Mouse (Mus musculus): ENCODE data around the gene Fam69a. TPM values are rescaled to one million over a fixed set of nuclear protein-coding genes. Genes with fewer than 3 reads are reported as not detected.
"Not testable (repeated sequence)": the region's sequence is repeated elsewhere in the genome, so short reads cannot be mapped to it uniquely, and the experiment has no call there.

The Fam69a gene
- polyA plus RNA-seq, 1 experiment from 2014 or later: 19.8 TPM

DNA sequence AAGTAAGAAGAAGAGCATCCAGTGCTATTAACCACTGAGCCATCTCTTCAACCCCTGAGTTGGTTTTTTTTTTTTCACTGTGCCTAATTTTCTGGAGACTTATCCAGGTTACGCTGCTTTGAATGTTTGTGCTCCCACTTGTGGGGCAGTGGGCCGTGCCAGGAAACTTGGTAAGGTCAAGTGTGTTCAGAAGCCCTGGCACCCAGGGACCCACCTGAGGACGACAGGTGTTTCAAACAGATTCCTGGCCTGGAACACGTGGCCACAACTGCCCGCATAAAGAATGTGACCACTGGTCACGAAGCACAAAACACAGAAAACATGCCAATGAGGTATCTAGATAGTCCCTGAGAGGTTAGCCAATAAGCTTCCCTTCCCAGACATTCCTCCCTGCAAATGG is 43.4 kb downstream of the Fam69a start:
- H3K27ac ChIP-seq: no peak overlapping the region
- no peaks in the 10 kb centered on the region for H3K36me3 ChIP-seq
- H3K9me3 ChIP-seq: no peaks in the 10 kb centered on the region
- no peak overlapping the region for H3K4me2 ChIP-seq
- no peak overlapping the region for H3K4me3 ChIP-seq (replicated peaks)
- ATAC-seq (ENCODE audit: insufficient number of reproducible peaks, insufficient read depth, low FRiP score, low TSS enrichment, low read depth): no peak
- 91% methylated on average over 6 of the region's 6 CpGs for WGBS
- H3K9ac ChIP-seq (replicated peaks): no peak overlapping the region
- H3K4me1 ChIP-seq (replicated peaks): no peaks in the 10 kb centered on the region
- H3K27me3 ChIP-seq: no peaks in the 10 kb centered on the region

DNA sequence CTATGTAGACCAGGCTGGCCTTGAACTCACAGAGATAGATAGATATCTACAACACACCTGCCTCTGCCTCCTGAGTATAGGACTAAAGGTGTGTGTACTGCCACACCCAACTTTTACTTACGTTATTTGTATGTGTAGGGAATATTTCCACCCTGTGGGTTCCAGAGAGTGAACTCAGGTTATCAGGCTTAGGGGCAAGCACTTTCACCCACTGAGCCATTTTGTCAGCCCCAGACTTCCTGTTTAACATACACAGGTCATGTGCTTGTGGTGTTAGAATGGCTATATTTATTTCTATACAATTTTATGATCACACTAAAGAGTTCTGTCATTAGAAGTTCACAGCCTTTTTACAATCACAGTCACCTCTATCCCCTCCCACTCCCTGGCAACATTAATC is 43.9 kb downstream of the Fam69a start:
- Histone ChIP-seq H3K4me1 (replicated peaks) (no peaks in the 10 kb centered on the region), H3K9me3 (no peaks in the 10 kb centered on the region), H3K27ac (no peak overlapping the region), H3K9ac (replicated peaks) (no peak overlapping the region), H3K4me2 (no peak overlapping the region), H3K27me3 (no peaks in the 10 kb centered on the region), H3K36me3 (no peaks in the 10 kb centered on the region), H3K4me3 (replicated peaks) (no peak overlapping the region)
- no peak for ATAC-seq (ENCODE audit: insufficient number of reproducible peaks, insufficient read depth, low FRiP score, low TSS enrichment, low read depth)
- WGBS: 90% methylated on average over 1 of the region's 1 CpGs

DNA sequence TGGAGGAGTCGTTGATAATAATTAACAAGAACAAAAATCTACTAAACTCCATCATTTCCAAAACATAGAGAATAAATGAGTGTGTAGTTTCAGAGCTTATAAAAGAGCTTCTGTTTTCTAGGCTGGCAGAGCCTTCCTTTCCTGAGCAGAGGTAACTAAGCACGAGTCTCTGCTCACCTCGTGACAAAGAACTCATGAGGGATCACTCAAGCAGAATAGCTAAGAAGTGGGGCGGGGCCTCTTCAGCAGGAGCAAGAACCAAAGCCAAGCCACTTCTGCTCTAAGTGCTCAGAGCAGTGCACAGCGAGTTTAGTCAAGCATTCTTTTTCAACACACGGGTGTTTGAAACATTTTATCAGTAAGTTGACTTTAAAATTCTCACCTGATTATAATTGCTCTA is 45.7 kb downstream of the Fam69a start:
- Histone ChIP-seq H3K27ac (no peak overlapping the region), H3K27me3 (no peaks in the 10 kb centered on the region), H3K4me1 (replicated peaks) (no peaks in the 10 kb centered on the region), H3K4me2 (no peak overlapping the region), H3K36me3 (no peaks in the 10 kb centered on the region), H3K9ac (replicated peaks) (no peak overlapping the region), H3K4me3 (replicated peaks) (no peak overlapping the region), H3K9me3 (no peaks in the 10 kb centered on the region)
- ATAC-seq (ENCODE audit: insufficient number of reproducible peaks, insufficient read depth, low FRiP score, low TSS enrichment, low read depth): no peak
- 62% methylated on average over 6 of the region's 6 CpGs for WGBS

DNA sequence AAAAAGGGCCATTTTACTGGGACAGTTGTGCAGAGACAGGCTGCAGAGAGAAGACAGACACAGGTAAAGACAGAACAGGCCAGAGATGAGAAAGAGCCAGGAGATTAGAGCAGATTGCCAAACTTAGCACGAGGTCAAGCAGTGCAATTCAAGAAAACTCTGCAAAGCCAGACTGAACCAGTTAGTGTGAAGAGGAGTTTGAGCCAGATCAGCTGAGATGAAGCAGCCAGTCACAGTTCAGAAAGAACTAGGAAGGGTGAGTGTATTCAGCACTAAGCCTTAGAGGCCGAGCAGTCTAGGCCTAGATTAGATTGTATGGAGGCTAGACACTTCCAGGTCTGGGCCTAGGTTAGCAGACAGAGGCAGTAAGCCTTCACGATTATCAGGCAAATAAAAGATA is 47.2 kb downstream of the Fam69a start:
- Histone ChIP-seq H3K9me3 (no peaks in the 10 kb centered on the region), H3K36me3 (no peaks in the 10 kb centered on the region), H3K9ac (replicated peaks) (no peak overlapping the region), H3K27me3 (no peaks in the 10 kb centered on the region), H3K27ac (no peak overlapping the region), H3K4me2 (no peak overlapping the region), H3K4me1 (replicated peaks) (no peaks in the 10 kb centered on the region), H3K4me3 (replicated peaks) (no peak overlapping the region)
- no peak for ATAC-seq (ENCODE audit: insufficient number of reproducible peaks, insufficient read depth, low FRiP score, low TSS enrichment, low read depth)
- 76% methylated on average over 3 of the region's 3 CpGs for WGBS

DNA sequence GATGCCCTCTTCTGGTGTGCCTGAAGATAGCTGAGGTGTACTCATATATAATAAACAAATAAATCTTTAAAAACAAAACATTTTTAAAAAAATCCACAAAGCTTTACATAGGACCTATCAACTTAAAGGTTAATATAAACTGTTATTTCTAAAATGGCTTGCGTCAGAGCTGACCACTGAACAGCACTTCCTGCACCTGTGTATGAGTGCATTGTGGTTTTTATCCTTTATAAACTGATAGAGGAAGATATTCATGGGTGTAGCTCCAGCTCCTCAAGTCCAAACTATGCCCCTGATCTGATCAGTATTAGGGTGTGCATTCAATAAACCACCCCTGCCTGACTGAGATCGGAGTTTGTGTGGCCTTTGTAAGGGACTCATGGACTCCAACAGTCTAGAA is 48.0 kb downstream of the Fam69a start:
- Histone ChIP-seq H3K9ac (replicated peaks) (no peak overlapping the region), H3K27ac (no peak overlapping the region), H3K27me3 (no peaks in the 10 kb centered on the region), H3K4me3 (replicated peaks) (no peak overlapping the region), H3K4me1 (replicated peaks) (no peaks in the 10 kb centered on the region), H3K4me2 (no peak overlapping the region), H3K9me3 (no peaks in the 10 kb centered on the region), H3K36me3 (no peaks in the 10 kb centered on the region)
- no peak for ATAC-seq (ENCODE audit: insufficient number of reproducible peaks, insufficient read depth, low FRiP score, low TSS enrichment, low read depth)
- 98% methylated on average over 2 of the region's 2 CpGs for WGBS

DNA sequence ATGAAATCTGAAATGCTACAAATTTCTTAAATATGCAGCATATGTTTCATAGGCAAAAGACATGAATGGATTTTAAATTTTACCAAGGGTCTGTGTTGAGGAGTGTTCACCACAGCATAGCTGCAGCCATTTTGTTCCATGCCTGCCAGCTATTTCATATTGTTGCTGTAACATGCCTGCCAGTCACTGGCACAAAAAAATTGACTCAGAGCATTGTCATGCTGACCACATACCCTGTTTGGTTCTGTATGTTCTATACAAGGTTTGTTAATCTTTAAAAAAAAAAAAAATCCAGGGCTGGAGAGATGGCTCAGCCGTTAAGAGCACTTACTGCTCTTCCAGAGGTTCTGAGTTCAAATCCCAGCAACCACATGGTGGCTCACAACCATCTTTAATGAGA is 48.4 kb downstream of the Fam69a start:
- not testable (repeated sequence) for H3K27me3 ChIP-seq; H3K9me3 ChIP-seq; H3K4me2 ChIP-seq; H3K9ac ChIP-seq (replicated peaks); H3K4me3 ChIP-seq (replicated peaks); H3K27ac ChIP-seq; H3K36me3 ChIP-seq; H3K4me1 ChIP-seq (replicated peaks); ATAC-seq (ENCODE audit: insufficient number of reproducible peaks, insufficient read depth, low FRiP score, low TSS enrichment, low read depth)
- 78% methylated on average over 1 of the region's 1 CpGs for WGBS

DNA sequence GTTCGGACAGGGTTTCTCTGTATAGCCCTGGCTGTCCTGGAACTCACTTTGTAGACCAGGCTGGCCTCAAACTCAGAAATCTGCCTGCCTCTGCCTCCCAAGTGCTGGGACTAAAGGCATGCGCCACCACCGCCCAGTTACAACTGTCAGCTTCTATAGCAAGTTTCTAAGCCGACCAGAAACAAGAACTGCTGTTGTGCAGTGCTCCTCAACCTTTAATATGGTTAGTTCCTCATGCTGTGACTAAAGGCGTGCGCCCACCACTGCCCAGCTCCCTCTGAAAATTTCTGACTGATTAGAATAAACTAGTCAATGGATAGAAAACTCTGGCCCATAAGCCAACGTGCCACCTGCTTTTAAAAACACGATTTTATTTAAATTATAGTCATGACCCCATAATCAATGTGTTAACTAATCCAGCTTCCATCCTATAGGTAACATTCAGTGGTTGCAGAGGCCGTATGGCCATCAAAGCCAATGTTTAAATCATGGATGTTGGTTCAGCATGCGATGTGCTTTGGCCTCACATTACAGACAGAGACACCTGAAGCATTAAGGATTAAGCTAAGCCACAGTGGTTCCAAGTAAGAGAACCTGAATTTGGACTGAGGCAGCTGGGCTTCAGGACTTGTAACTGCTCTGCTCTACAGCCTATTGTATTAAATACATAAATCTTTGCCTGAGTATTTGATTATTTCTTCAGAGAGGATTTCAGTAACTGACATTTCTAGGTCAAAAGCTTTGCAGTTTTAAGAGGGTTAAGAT is 50.1 kb downstream of the Fam69a start:
- no peaks in the 10 kb centered on the region for H3K36me3 ChIP-seq
- H3K4me1 ChIP-seq (replicated peaks): peaks cover 10% of the 10 kb centered on the region
- H3K9ac ChIP-seq (replicated peaks): no peak overlapping the region
- H3K4me3 ChIP-seq (replicated peaks): no peak overlapping the region
- no peaks in the 10 kb centered on the region for H3K27me3 ChIP-seq
- no peaks in the 10 kb centered on the region for H3K9me3 ChIP-seq
- no peak overlapping the region for H3K27ac ChIP-seq
- no peak overlapping the region for H3K4me2 ChIP-seq
- 91% methylated on average over 10 of the region's 10 CpGs for WGBS
- no peak for ATAC-seq (ENCODE audit: insufficient number of reproducible peaks, insufficient read depth, low FRiP score, low TSS enrichment, low read depth)

DNA sequence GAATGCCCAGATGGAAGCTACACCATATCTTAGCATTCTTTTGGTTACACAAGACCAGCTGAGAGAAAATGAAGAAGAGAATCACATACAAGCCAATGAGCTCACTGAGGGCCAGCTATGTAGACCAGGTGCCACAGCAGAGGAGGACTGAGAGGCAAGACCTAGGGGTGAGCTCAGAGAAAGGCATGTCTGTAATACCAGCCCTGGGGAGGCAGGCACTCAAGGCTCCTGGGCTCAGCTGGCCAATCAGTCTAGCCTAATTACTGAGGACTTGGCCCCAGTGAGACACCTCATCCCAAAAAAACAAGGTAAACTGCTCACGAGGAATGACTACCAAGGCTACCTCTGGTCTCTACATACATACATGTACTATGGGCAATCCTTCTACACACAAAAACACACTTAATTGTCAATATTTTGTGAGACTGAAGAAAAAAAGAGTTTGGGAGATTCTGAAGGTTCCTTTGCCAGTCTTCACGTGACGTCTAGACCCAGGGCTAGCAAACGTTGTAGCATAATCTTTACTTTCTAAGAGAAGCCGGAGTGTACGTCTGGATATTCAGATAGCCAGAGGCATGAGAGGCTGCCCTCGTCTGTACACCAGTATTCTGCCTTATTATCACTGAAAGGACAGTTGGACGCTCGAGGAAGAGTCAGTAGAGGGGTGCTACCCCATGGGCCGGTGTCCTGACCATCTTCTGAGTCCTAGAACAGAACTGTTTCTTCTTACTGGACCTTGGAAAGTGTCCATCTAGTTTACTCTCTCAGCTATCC is 51.9 kb downstream of the Fam69a start:
- 86% methylated on average over 10 of the region's 10 CpGs for WGBS
- H3K9me3 ChIP-seq: no peaks in the 10 kb centered on the region
- no peak overlapping the region for H3K27ac ChIP-seq
- ATAC-seq (ENCODE audit: insufficient number of reproducible peaks, insufficient read depth, low FRiP score, low TSS enrichment, low read depth): no peak
- H3K4me3 ChIP-seq (replicated peaks): no peak overlapping the region
- no peaks in the 10 kb centered on the region for H3K36me3 ChIP-seq
- H3K4me2 ChIP-seq: no peak overlapping the region
- H3K4me1 ChIP-seq (replicated peaks): peaks cover 10% of the 10 kb centered on the region
- no peaks in the 10 kb centered on the region for H3K27me3 ChIP-seq
- H3K9ac ChIP-seq (replicated peaks): no peak overlapping the region

DNA sequence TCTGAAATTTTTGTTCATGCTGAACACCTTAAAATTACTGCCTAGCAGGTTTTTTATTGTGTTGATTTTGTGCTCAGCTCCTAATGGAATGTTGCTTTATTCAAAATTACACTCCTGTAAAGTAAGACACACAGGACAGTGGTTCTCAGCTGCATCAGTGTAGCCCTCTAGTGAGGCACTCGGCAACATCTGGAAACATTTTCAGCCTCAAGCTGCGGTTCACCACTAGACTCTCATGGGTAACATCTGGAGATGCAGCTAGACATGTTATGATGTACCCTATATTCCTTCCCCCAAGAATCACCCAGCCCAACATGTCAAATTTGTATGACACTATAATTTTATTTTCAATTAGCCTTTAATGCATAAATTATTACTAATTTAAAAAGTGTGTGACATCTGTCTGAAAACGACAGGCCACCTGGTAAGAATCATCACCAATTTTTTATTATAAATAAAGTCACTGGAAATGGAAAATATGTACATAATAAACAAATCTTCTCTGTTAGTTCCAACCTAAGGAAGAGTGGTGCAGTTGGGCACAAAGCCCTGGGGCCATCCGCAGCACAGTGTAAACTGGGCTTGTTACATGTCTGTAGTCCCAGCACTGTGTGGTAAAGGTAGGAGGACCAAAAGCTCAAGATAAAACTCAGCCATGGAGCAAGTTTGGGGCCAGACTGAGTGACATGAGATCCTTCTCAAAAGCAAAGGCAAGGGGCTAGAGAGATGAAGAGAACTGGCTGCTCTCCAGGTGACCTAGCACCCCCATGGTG is 53.5 kb downstream of the Fam69a start:
- Histone ChIP-seq H3K36me3 (no peaks in the 10 kb centered on the region), H3K9me3 (no peaks in the 10 kb centered on the region), H3K27me3 (no peaks in the 10 kb centered on the region), H3K4me1 (replicated peaks) (peaks cover 10% of the 10 kb centered on the region), H3K4me2 (no peak overlapping the region), H3K9ac (replicated peaks) (no peak overlapping the region), H3K27ac (no peak overlapping the region), H3K4me3 (replicated peaks) (no peak overlapping the region)
- WGBS: 59% methylated on average over 4 of the region's 4 CpGs
- ATAC-seq (ENCODE audit: insufficient number of reproducible peaks, insufficient read depth, low FRiP score, low TSS enrichment, low read depth): no peak

DNA sequence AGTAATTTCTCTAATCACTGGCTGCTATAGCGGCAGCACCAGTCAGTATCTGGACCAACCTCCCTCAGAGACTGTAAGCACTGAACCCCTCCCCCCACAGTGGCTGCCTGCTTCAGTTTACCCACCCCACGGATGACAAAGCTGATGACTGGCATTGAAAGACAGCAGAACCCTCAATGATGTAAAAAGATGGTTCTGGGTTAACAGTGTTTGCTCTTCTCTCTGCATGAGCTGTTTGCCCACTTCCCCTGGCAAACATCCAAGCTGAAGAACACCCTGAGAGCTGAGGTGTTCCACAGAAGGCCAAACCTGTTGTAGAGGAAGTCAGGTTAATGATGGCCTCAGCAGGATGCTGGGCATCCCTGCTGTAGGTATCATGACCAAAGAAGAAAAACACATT is 54.3 kb downstream of the Fam69a start:
- no peak overlapping the region for H3K9ac ChIP-seq (replicated peaks)
- H3K4me1 ChIP-seq (replicated peaks): peaks cover 10% of the 10 kb centered on the region
- no peak overlapping the region for H3K4me3 ChIP-seq (replicated peaks)
- WGBS: 59% methylated on average over 2 of the region's 2 CpGs
- no peaks in the 10 kb centered on the region for H3K27me3 ChIP-seq
- no peak overlapping the region for H3K4me2 ChIP-seq
- H3K36me3 ChIP-seq: no peaks in the 10 kb centered on the region
- H3K27ac ChIP-seq: no peak overlapping the region
- H3K9me3 ChIP-seq: no peaks in the 10 kb centered on the region
- ATAC-seq (ENCODE audit: insufficient number of reproducible peaks, insufficient read depth, low FRiP score, low TSS enrichment, low read depth): no peak

DNA sequence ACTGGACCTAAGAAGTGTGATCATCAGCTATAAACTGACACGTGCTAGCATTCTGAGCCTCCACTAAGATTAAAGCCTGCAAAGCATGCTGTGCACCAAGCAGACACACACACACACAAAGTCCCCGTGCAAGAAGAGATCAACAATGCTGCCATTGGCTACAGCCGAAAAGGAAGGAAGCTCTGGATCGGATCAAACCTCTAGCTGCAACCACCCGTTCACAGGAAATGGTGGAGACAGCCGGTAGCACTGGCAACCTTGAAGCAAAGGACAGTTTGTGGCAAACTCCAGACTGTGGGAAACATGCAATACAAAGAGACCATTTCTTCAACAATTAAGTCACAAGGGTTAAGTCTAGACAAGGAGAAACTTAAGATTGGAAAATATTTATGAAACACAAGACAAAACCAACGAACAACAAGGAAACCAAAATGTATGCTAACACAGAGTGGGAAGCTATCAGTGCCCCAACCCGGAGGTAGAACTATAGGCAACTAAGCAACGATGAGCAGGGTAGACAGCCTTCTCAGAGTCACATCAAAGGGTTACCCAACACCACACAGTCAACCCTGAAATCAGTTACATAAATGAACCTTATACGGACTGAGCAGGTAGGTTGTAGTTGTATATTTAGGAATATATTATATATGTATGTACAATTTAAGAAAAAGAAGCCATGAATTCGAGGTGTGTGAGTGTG is 60.2 kb downstream of the Fam69a start:
- no peaks in the 10 kb centered on the region for H3K27me3 ChIP-seq
- no peaks in the 10 kb centered on the region for H3K36me3 ChIP-seq
- no peak for ATAC-seq (ENCODE audit: insufficient number of reproducible peaks, insufficient read depth, low FRiP score, low TSS enrichment, low read depth)
- no peak overlapping the region for H3K27ac ChIP-seq
- H3K4me2 ChIP-seq: no peak overlapping the region
- H3K4me3 ChIP-seq (replicated peaks): no peak overlapping the region
- WGBS: 77% methylated on average over 11 of the region's 11 CpGs
- H3K4me1 ChIP-seq (replicated peaks): no peaks in the 10 kb centered on the region
- no peaks in the 10 kb centered on the region for H3K9me3 ChIP-seq
- H3K9ac ChIP-seq (replicated peaks): no peak overlapping the region
